Mouse (Mus musculus) bone marrow macrophage, adult 2 months (primary cell): ENCODE results near the gene Cacna1f. TPM values are rescaled to one million over a fixed set of nuclear protein-coding genes. Genes with fewer than 3 reads are reported as not detected.

ENCODE experiments used
- H3K27ac ChIP-seq: 2 replicates; pipeline ENCODE4 v1.5.1; 2012; ENCODE audit warnings: low read depth, low read length; ENCODE audit not compliant: insufficient read depth
- H3K4me1 ChIP-seq: 2 replicates; pipeline ENCODE4 v1.6.1; 2012; ENCODE audit warnings: low read length; ENCODE audit not compliant: control insufficient read depth, insufficient read depth
- H3K4me3 ChIP-seq: 2 replicates; pipeline ENCODE4 v1.5.1; 2012; ENCODE audit warnings: mild to moderate bottlenecking, low read length, moderate library complexity; ENCODE audit not compliant: insufficient read depth
- CTCF ChIP-seq: IDR thresholded peaks from 2 replicates; pipeline ENCODE4 v1.5.1; 2012; ENCODE audit warnings: low read depth, mild to moderate bottlenecking, low read length, moderate library complexity
- POLR2A ChIP-seq: IDR thresholded peaks from 2 replicates; pipeline ENCODE4 v1.6.1; 2012; ENCODE audit warnings: mild to moderate bottlenecking, low read depth, low read length, borderline replicate concordance
- polyA plus RNA-seq: library from polyadenylated mRNA; stranded (reverse); fragments of >200 nt; gene quantifications from 2 replicates; pipeline ENCODE4 v1.2.4, GENCODE M21; 2012; ENCODE audit not compliant: missing spikeins, insufficient read depth, insufficient read length

Gene Cacna1f
- polyA plus RNA-seq, 1 experiment, result 0.55 TPM

DNA sequence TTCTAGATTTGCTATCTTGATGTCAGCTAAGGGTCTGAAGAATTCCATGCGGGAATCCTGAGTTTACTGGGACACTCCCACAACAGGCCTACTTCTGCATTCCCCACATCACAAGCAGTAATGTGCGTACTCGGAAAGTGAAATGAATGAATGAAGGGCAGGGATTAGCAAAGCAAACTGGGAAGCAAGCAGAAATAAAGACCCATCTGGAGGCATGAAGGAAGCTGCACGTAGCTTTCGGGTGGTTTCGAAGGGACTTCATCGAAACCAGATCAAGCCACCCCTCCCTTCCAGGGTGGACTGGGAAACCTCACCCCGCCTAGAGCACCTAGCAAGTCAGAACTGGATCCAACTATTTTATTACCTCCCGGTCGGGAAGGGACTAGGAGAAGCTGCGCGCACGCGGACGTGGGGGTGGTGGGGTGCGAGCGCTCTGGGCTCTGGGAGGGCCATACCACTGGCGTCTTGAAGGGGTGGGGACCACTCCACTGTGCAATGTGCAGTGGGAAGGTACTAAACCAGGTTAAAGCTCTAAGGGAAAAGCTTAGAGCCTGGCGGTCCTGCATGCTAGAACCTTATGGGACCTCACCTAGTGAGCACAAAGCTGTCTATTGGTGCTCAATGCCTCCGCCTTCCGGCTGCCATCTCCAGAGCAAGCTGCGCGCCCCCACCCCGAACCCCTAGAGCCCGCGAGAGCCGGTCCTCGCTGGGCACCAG, 67.6 kb downstream of the Cacna1f start:
- TF ChIP-seq POLR2A, result no peak
- no peak for TF ChIP-seq CTCF
- Histone ChIP-seq H3K4me3 (peak overlapping the region; percentile 35), H3K27ac (peak overlapping the region; percentile 80), H3K4me1 (peaks cover 20% of the 10 kb centered on the region)

DNA sequence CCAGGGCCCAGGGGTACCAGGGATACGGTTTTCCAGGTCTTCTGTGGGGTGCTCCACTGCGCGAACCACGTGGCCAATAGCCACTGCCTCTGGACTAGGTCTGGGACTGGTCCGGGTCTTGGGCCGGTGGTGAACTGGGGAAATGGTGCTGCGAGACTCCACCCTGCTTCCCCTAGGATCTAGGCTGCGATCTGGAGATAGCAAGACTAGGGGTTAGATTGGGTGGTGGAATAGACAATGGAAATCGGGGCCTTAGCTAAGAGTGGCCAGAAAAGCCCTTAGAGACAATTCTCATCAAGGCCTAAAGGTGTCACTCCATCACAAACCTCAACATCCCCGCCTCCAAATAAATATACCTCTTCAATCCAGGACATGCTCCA, 68.1 kb downstream of the Cacna1f start:
- H3K27ac ChIP-seq, result peak overlapping the region; percentile 80; the same call in 1 of the 2 replicates
- TF ChIP-seq POLR2A (no peak), CTCF (no peak)
- H3K4me1 ChIP-seq, result peaks cover 20% of the 10 kb centered on the region
- no peak overlapping the region; the same call in 1 of the 2 replicates for H3K4me3 ChIP-seq

DNA sequence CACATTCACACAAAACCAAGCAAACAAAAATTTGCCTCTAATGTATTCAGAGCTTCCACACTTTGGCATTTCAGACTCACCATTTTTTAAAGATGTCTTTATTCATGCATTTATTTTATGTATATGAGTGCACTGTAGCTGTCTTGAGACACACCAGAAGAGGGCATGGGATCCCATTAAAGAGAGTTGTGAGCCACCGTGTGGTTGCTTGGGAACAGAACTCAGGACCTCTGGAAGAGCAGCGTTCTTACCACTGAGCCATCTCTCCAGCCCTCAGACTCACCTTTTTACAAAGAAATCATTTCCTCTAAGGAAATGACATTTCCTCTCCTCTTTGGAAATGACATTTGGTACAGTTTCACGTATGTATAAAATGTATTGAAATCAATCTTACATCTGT, 72.1 kb downstream of the Cacna1f start:
- Histone ChIP-seq H3K4me1 (peaks cover 7% of the 10 kb centered on the region), H3K4me3 (no peak overlapping the region), H3K27ac (no peak overlapping the region)
- TF ChIP-seq CTCF (no peak), POLR2A (no peak)

DNA sequence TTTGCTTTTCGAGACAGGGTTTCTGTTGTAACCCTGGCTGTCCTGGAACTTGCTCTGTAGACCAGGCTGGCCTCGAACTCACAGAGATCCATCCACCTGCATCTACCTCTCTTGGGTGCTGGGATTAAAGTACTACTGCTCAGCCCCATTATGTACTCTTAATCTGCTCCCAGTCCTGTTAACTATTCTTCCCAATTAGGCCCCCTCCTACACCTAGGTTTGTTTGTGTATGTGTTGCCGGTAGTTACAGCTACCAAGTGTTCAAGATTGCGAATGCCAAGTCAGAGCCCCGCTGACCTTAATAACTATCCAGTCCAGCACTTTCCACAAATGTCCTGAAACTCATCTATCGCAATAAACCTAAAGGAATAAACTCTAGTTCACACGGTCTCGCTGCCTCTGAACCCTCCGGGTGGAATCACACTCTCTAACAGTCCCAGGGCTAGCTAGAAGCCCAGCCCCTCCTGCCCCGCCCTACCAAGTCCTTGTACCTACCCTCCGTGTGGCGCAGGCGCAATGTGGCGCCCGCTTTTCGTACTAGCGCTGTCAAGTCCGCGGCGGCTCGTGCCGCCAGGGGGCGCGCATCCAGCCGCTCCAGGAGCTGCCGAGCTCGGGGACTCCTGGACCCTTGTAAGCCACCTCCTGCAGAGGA, 72.6 kb downstream of the Cacna1f start:
- no peak overlapping the region for H3K27ac ChIP-seq
- peak; percentile 35; the same call in 1 of the 2 replicates for TF ChIP-seq CTCF
- no peak for TF ChIP-seq POLR2A
- peak overlapping the region; percentile 30; the same call in 1 of the 2 replicates for H3K4me3 ChIP-seq
- peaks cover 2% of the 10 kb centered on the region for H3K4me1 ChIP-seq

GRCm38 (mm10) chrX:7680057-7680412, 73.2 kb downstream of the Cacna1f start:
- H3K4me1 ChIP-seq, result no peaks in the 10 kb centered on the region; the same call in 1 of the 2 replicates
- peak overlapping the region; percentile 30; the same call in 1 of the 2 replicates for H3K4me3 ChIP-seq
- no peak for TF ChIP-seq CTCF
- TF ChIP-seq POLR2A, result no peak
- H3K27ac ChIP-seq, result no peak overlapping the region

GRCm38 (mm10) chrX:7680864-7681263, 74.0 kb downstream of the Cacna1f start, which contains the start of gene Magix:
Gene Magix, minus strand, starts transcription at chrX:7681251.
- Histone ChIP-seq H3K4me3 (peak within 1 kb of the TSS; percentile 30; the same call in 1 of the 2 replicates), H3K4me1 (no peaks in the 10 kb centered on the region), H3K27ac (no peak within 1 kb of the TSS)
- no peak for TF ChIP-seq CTCF
- no peak for TF ChIP-seq POLR2A

Other genes starting within 250 kb of the Cacna1f start
- gene Usp27x, start 231.3 kb upstream of the Cacna1f start, polyA plus RNA-seq, result 1.7 and 1.9 TPM in 2 replicates
- gene Foxp3, start 33.4 kb upstream of the Cacna1f start, polyA plus RNA-seq, result not detected in 2 replicates
- 0.24 and 2.3 TPM in 2 replicates for gene Ppp1r3f, start 32.8 kb upstream of the Cacna1f start, polyA plus RNA-seq
- gene Ccdc22, start 1.6 kb upstream of the Cacna1f start, polyA plus RNA-seq, result 35.0 and 35.8 TPM in 2 replicates
- 4.2 and 7.1 TPM in 2 replicates for gene Syp, start 31.4 kb downstream of the Cacna1f start, polyA plus RNA-seq
- 9.3 and 10.0 TPM in 2 replicates for gene Prickle3, start 50.2 kb downstream of the Cacna1f start, polyA plus RNA-seq
- gene Plp2, start 64.3 kb downstream of the Cacna1f start, polyA plus RNA-seq, result 448 and 491 TPM in 2 replicates
- gene Magix, start 74.2 kb downstream of the Cacna1f start, polyA plus RNA-seq, result not detected in 2 replicates
- 27.2 and 28.7 TPM in 2 replicates for gene Gpkow, start 90.0 kb downstream of the Cacna1f start, polyA plus RNA-seq
- 61.9 and 68.8 TPM in 2 replicates for gene Wdr45, start 107.2 kb downstream of the Cacna1f start, polyA plus RNA-seq
- not detected in 2 replicates for gene Gm45208, start 115.2 kb downstream of the Cacna1f start, polyA plus RNA-seq
- gene Praf2, start 121.4 kb downstream of the Cacna1f start, polyA plus RNA-seq, result 17.7 and 19.1 TPM in 2 replicates
- gene Ccdc120, start 143.8 kb downstream of the Cacna1f start, polyA plus RNA-seq, result 0.75 and 1.9 TPM in 2 replicates
- 137 and 141 TPM in 2 replicates for gene Tfe3, start 155.5 kb downstream of the Cacna1f start, polyA plus RNA-seq
- gene Gripap1, start 182.7 kb downstream of the Cacna1f start, polyA plus RNA-seq, result 94.8 and 103 TPM in 2 replicates
- 0.35 and 0.56 TPM in 2 replicates for gene Kcnd1, start 215.2 kb downstream of the Cacna1f start, polyA plus RNA-seq
- gene Otud5, start 234.3 kb downstream of the Cacna1f start, polyA plus RNA-seq, result 113 and 115 TPM in 2 replicates